Mouse (Mus musculus) liver, embryonic 14.5 days (tissue): ENCODE measurements around the gene Tmbim7.

ENCODE experiments used
- CTCF ChIP-seq: IDR thresholded peaks from 2 replicates; pipeline ENCODE4 v1.5.1; 2016; ENCODE audit warnings: antibody characterized with exemption, low read depth, control low read depth
- EP300 ChIP-seq: IDR thresholded peaks from 2 replicates; pipeline ENCODE4 v1.6.1; 2016; ENCODE audit warnings: antibody characterized with exemption, low read depth

DNA sequence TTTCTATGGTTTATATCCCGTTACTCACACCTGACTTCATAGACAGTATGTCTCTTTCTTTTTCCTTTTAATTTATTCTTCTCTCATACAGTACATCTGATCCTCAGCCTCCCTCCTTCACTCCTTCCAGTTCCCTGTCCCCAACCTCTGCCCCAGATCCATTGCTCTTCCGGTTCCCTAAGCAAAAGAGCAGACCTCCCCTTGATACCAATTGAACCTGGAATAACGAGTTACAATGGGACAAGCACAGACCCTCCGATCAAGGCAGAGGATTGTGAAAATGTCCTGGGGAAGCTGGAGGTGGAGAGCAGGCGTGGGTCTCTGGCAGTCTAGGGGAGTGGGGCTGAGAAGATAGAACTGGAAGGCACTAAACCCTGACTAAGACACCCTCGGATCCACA is at the start of gene Tmbim7:
- TF ChIP-seq EP300: no peak
- TF ChIP-seq CTCF: no peak
